In the genomic region with DNA sequence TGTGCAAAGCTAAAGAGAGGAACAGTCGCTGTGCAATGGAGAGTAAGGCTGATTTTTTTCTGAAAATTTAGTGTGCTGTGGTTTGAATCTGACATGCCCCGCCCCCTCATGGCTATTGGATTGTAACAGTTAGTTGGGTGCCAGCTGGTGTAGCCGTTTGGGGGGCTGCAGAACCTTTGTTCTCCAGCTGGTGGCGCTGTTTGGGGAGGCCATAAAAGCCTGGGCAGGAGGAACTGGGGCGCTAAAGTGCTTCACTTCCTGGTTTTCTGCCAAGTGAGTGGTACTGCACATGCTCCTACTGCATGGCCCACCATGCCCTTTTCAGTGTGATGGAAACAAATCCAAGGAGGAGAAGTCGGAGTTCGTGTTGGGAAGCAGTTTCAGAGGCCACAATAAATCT, we compare ENCODE assay signal across 12 mouse cellular contexts. TPM values are rescaled to one million over a fixed set of nuclear protein-coding genes. Genes with fewer than 3 reads are reported as not detected.
DNase-seq lines count a peak whose midpoint lies in the region; ATAC-seq lines count a peak whose summit lies in the region.
"Had no signal": no experiment of that assay in that cellular context is flagged by ENCODE, and none has a peak within 500 bp of the region (broad histone marks: within the 10 kb centered on the region; RNA-seq: fewer than 3 reads in every experiment).

No protein-coding gene starts in this region.

- H3K27me3 ChIP-seq in kidney, embryonic 15.5 days = no peaks in the 10 kb centered on the region
- no peaks in the 10 kb centered on the region for H3K27me3 ChIP-seq in neural tube, embryonic 15.5 days (replicated peaks)
- H3K27me3 ChIP-seq: heart, embryonic 12.5 days had no signal

- H3K4me3 ChIP-seq in kidney, embryonic 15.5 days (replicated peaks) = no peak overlapping the region
- no peak overlapping the region for H3K4me3 ChIP-seq in neural tube, embryonic 15.5 days (replicated peaks)
- H3K4me3 ChIP-seq: erythroblast, embryonic 14.5 days; heart, embryonic 12.5 days had no signal

- H3K27ac ChIP-seq in kidney, embryonic 15.5 days = no peak overlapping the region
- no peak overlapping the region for H3K27ac ChIP-seq in neural tube, embryonic 15.5 days (replicated peaks)

- ATAC-seq in kidney, embryonic 15.5 days (replicated peaks; ENCODE audit: low FRiP score) = no peak
- ATAC-seq in neural tube, embryonic 15.5 days (ENCODE audit: low FRiP score) = no peak
- no peak for ATAC-seq in activated CD4-positive, CD25-positive, alpha-beta regulatory T cell, adult 4 months

- H3K9ac ChIP-seq in kidney, embryonic 15.5 days = no peak overlapping the region
- no peak overlapping the region for H3K9ac ChIP-seq in neural tube, embryonic 15.5 days (replicated peaks)
- H3K9ac ChIP-seq: heart, embryonic 12.5 days had no signal

- 52% methylated on average over 7 of the region's 7 CpGs for WGBS in kidney, embryonic 15.5 days
- whole genome bisulfite sequencing in neural tube, embryonic 15.5 days = 57% methylated on average over 7 of the region's 7 CpGs

- peak; percentile 12 for DNase-seq in kidney, postnatal 14 days
- peak; percentile 40 for DNase-seq in 416B (ENCODE audit: low read depth)
- DNase-seq in B cell, adult 2 months = peak; percentile 58 to 60
- DNase-seq in forelimb bud, embryonic 11.5 days (ENCODE audit: low read depth, low spot score) = peak; percentile 28
- no peak for DNase-seq in adrenal gland, postnatal 4 days (ENCODE audit: low spot score in 2 of 2)
- DNase-seq: kidney, postnatal 10 days; lung, adult 18-20 months had no signal

- no peaks in the 10 kb centered on the region for H3K36me3 ChIP-seq in kidney, embryonic 15.5 days
- no peaks in the 10 kb centered on the region for H3K36me3 ChIP-seq in neural tube, embryonic 15.5 days
- H3K36me3 ChIP-seq: heart, embryonic 12.5 days had no signal

- no peak overlapping the region for H3K4me2 ChIP-seq in kidney, embryonic 15.5 days
- no peak overlapping the region for H3K4me2 ChIP-seq in neural tube, embryonic 15.5 days
- H3K4me2 ChIP-seq: heart, embryonic 12.5 days had no signal

- peaks cover 5% of the 10 kb centered on the region for H3K4me1 ChIP-seq in kidney, embryonic 15.5 days
- peaks cover 6% of the 10 kb centered on the region for H3K4me1 ChIP-seq in neural tube, embryonic 15.5 days
- H3K4me1 ChIP-seq: heart, embryonic 12.5 days had no signal

- H3K9me3 ChIP-seq in kidney, embryonic 15.5 days (replicated peaks) = no peaks in the 10 kb centered on the region
- no peaks in the 10 kb centered on the region for H3K9me3 ChIP-seq in neural tube, embryonic 15.5 days (replicated peaks)
- H3K9me3 ChIP-seq: heart, embryonic 12.5 days had no signal

RNA-seq across cellular contexts. Expression of gene Rsu1, which starts 4.7 kb away (rescaled TPM):
- polyA plus RNA-seq in kidney, embryonic 15.5 days (2015; fragmentation: Nextera tagmentation; extraction: Ambion mirVana) = 131 and 140 TPM in 2 replicates
- 10 to 100 TPM; 79.3 to 96.2 TPM for total RNA-seq in adrenal gland, postnatal 4 days (2021)
- 78.5 and 89.1 TPM in 2 replicates for polyA plus RNA-seq in neural tube, embryonic 15.5 days (2015; fragmentation: Nextera tagmentation; extraction: Ambion mirVana)
- polyA plus RNA-seq in activated CD4-positive, CD25-positive, alpha-beta regulatory T cell, adult 4 months (2017; shearing (Covaris generic)) = 10 to 100 TPM; 73.2 to 78.3 TPM

Comparison
In these comparisons a context has a peak if more than half of its experiments do, and no peak if none do; other contexts are left out.
1. DNase-seq: peak in kidney, postnatal 14 days (single experiment), 416B (single experiment), B cell, adult 2 months (2 of 2) and forelimb bud, embryonic 11.5 days (single experiment); none in adrenal gland, postnatal 4 days (0 of 2).